Mouse (Mus musculus): ENCODE data around the gene Acoxl. TPM values are rescaled to one million over a fixed set of nuclear protein-coding genes. Genes with fewer than 3 reads are reported as not detected.
A peak's percentile ranks its signal among the peaks of the same experiment; 100 is the strongest.

The Acoxl gene
- polyA plus RNA-seq, 1 experiment from 2014 or later, result 0.14 TPM

GRCm38 (mm10) chr2:128115579-128115978 lies 276.9 kb downstream of the Acoxl start:
- no peaks in the 10 kb centered on the region for H3K4me1 ChIP-seq
- WGBS, result 55% methylated on average over 4 of the region's 4 CpGs
- H3K4me3 ChIP-seq, result no peak overlapping the region
- ATAC-seq (replicated peaks), result no peak
- no peak overlapping the region for H3K27ac ChIP-seq (replicated peaks)
- no peak overlapping the region for H3K9ac ChIP-seq (replicated peaks)
- no peaks in the 10 kb centered on the region for H3K27me3 ChIP-seq
- no peak overlapping the region for H3K4me2 ChIP-seq (replicated peaks)
- H3K36me3 ChIP-seq, result no peaks in the 10 kb centered on the region
- H3K9me3 ChIP-seq, result no peaks in the 10 kb centered on the region

- Histone ChIP-seq H3K9ac (replicated peaks) (no peak overlapping the region), H3K27me3 (peaks cover 11% of the 10 kb centered on the region; the same call in 1 of the 2 replicates), H3K36me3 (no peaks in the 10 kb centered on the region), H3K9me3 (no peaks in the 10 kb centered on the region), H3K27ac (replicated peaks) (no peak overlapping the region), H3K4me1 (peaks cover 5% of the 10 kb centered on the region), H3K4me3 (no peak overlapping the region), H3K4me2 (replicated peaks) (no peak overlapping the region)
- WGBS, result 57% methylated on average over 7 of the region's 7 CpGs
- ATAC-seq (replicated peaks), result no peak
Observed at GRCm38 (mm10) chr2:128117605-128118004, 278.9 kb downstream of the Acoxl start.

GRCm38 (mm10) chr2:128118971-128119370 lies 280.3 kb downstream of the Acoxl start:
- Histone ChIP-seq H3K4me1 (peaks cover 18% of the 10 kb centered on the region), H3K9me3 (no peaks in the 10 kb centered on the region), H3K27ac (replicated peaks) (no peak overlapping the region), H3K36me3 (no peaks in the 10 kb centered on the region), H3K4me3 (no peak overlapping the region), H3K9ac (replicated peaks) (no peak overlapping the region), H3K4me2 (replicated peaks) (no peak overlapping the region), H3K27me3 (peaks cover 24% of the 10 kb centered on the region)
- 94% methylated on average over 9 of the region's 9 CpGs for WGBS
- no peak for ATAC-seq (replicated peaks)

- Histone ChIP-seq H3K27me3 (peaks cover 41% of the 10 kb centered on the region), H3K4me3 (no peak overlapping the region), H3K36me3 (no peaks in the 10 kb centered on the region), H3K9ac (replicated peaks) (no peak overlapping the region), H3K27ac (replicated peaks) (no peak overlapping the region), H3K9me3 (no peaks in the 10 kb centered on the region), H3K4me1 (peaks cover 38% of the 10 kb centered on the region), H3K4me2 (replicated peaks) (peak overlapping the region; percentile 37)
- no peak for ATAC-seq (replicated peaks)
- WGBS, result under 1% methylated on average over 9 of the region's 9 CpGs
Observed at GRCm38 (mm10) chr2:128122491-128122890, 283.8 kb downstream of the Acoxl start.

GRCm38 (mm10) chr2:128122891-128123771 lies 284.5 kb downstream of the Acoxl start:
- WGBS, result 2% methylated on average over 40 of the region's 40 CpGs

GRCm38 (mm10) chr2:128123921-128124683 lies 285.4 kb downstream of the Acoxl start:
- H3K36me3 ChIP-seq, result no peaks in the 10 kb centered on the region
- peak overlapping the region; percentile 94 for H3K4me2 ChIP-seq (replicated peaks)
- WGBS, result 3% methylated on average over 23 of the region's 23 CpGs
- peaks cover 45% of the 10 kb centered on the region for H3K27me3 ChIP-seq
- H3K9me3 ChIP-seq, result no peaks in the 10 kb centered on the region
- H3K4me3 ChIP-seq, result peak overlapping the region; percentile 71
- no peak for ATAC-seq (replicated peaks)
- no peak overlapping the region for H3K27ac ChIP-seq (replicated peaks)
- H3K4me1 ChIP-seq, result peaks cover 48% of the 10 kb centered on the region
- no peak overlapping the region for H3K9ac ChIP-seq (replicated peaks)

More at GRCm38 (mm10) chr2:128122891-128123771, 284.5 kb downstream of the Acoxl start:
- peaks cover 40% of the 10 kb centered on the region for H3K4me1 ChIP-seq
- peak overlapping the region; percentile 71 for H3K4me3 ChIP-seq
- H3K9me3 ChIP-seq, result no peaks in the 10 kb centered on the region
- H3K27me3 ChIP-seq, result peaks cover 41% of the 10 kb centered on the region
- H3K36me3 ChIP-seq, result no peaks in the 10 kb centered on the region
- ATAC-seq (replicated peaks), result no peak
- no peak overlapping the region for H3K9ac ChIP-seq (replicated peaks)
- peak overlapping the region; percentile 94 for H3K4me2 ChIP-seq (replicated peaks)
- no peak overlapping the region for H3K27ac ChIP-seq (replicated peaks)

- H3K4me3 ChIP-seq, result peak overlapping the region; percentile 71
- peaks cover 48% of the 10 kb centered on the region for H3K4me1 ChIP-seq
- 4% methylated on average over 15 of the region's 15 CpGs for WGBS
- H3K27ac ChIP-seq (replicated peaks), result no peak overlapping the region
- no peak overlapping the region for H3K9ac ChIP-seq (replicated peaks)
- peaks cover 45% of the 10 kb centered on the region for H3K27me3 ChIP-seq
- H3K4me2 ChIP-seq (replicated peaks), result peak overlapping the region; percentile 94
- no peaks in the 10 kb centered on the region for H3K36me3 ChIP-seq
- no peaks in the 10 kb centered on the region for H3K9me3 ChIP-seq
- no peak for ATAC-seq (replicated peaks)
Observed at GRCm38 (mm10) chr2:128124693-128125092, 286.0 kb downstream of the Acoxl start.

- peak within 1 kb of the TSS; percentile 94 for H3K4me2 ChIP-seq (replicated peaks)
- peaks cover 48% of the 10 kb centered on the region for H3K4me1 ChIP-seq
- H3K9ac ChIP-seq (replicated peaks), result peak within 1 kb of the TSS; percentile 58
- H3K27me3 ChIP-seq, result peaks cover 45% of the 10 kb centered on the region
- no peaks in the 10 kb centered on the region for H3K9me3 ChIP-seq
- H3K27ac ChIP-seq (replicated peaks), result peak within 1 kb of the TSS; percentile 64
- peak within 1 kb of the TSS; percentile 71 for H3K4me3 ChIP-seq
- peak; percentile 81 for ATAC-seq (replicated peaks)
- H3K36me3 ChIP-seq, result no peaks in the 10 kb centered on the region
- WGBS, result under 1% methylated on average over 64 of the region's 76 CpGs
Observed at GRCm38 (mm10) chr2:128125635-128126470, 287.2 kb downstream of the Acoxl start, which contains the start of gene Bcl2l11. Gene Bcl2l11 (plus strand): TSS chr2:128126038.

- Histone ChIP-seq H3K4me2 (replicated peaks) (peak overlapping the region; percentile 94), H3K4me1 (peaks cover 48% of the 10 kb centered on the region), H3K4me3 (peak overlapping the region; percentile 71), H3K36me3 (no peaks in the 10 kb centered on the region), H3K27ac (replicated peaks) (peak overlapping the region; percentile 54), H3K9ac (replicated peaks) (peak overlapping the region; percentile 58), H3K9me3 (no peaks in the 10 kb centered on the region), H3K27me3 (peaks cover 43% of the 10 kb centered on the region)
- under 1% methylated on average over 35 of the region's 35 CpGs for WGBS
- ATAC-seq (replicated peaks), result peak; percentile 11
Observed at GRCm38 (mm10) chr2:128126591-128127051, 287.9 kb downstream of the Acoxl start.

- Histone ChIP-seq H3K4me3 (peak overlapping the region; percentile 71), H3K4me1 (peaks cover 47% of the 10 kb centered on the region), H3K9me3 (no peaks in the 10 kb centered on the region), H3K27me3 (peaks cover 38% of the 10 kb centered on the region), H3K36me3 (no peaks in the 10 kb centered on the region), H3K27ac (replicated peaks) (peak overlapping the region; percentile 82), H3K4me2 (replicated peaks) (peak overlapping the region; percentile 94), H3K9ac (replicated peaks) (peak overlapping the region; percentile 58)
- under 1% methylated on average over 66 of the region's 67 CpGs for WGBS
- ATAC-seq (replicated peaks), result peak; percentile 94
Observed at GRCm38 (mm10) chr2:128127121-128127671, 288.5 kb downstream of the Acoxl start.

- H3K27me3 ChIP-seq, result peaks cover 33% of the 10 kb centered on the region
- WGBS, result under 1% methylated on average over 48 of the region's 48 CpGs
- H3K9me3 ChIP-seq, result no peaks in the 10 kb centered on the region
- peak overlapping the region; percentile 94 for H3K4me2 ChIP-seq (replicated peaks)
- peak overlapping the region; percentile 58 for H3K9ac ChIP-seq (replicated peaks)
- H3K27ac ChIP-seq (replicated peaks), result peak overlapping the region; percentile 82
- peak overlapping the region; percentile 71 for H3K4me3 ChIP-seq
- peak; percentile 9 for ATAC-seq (replicated peaks)
- peaks cover 41% of the 10 kb centered on the region for H3K4me1 ChIP-seq
- no peaks in the 10 kb centered on the region for H3K36me3 ChIP-seq
Observed at GRCm38 (mm10) chr2:128127691-128128292, 289.1 kb downstream of the Acoxl start.

All from forebrain, embryonic 15.5 days (tissue).